Mouse (Mus musculus): ENCODE data around the gene Efna4.
A peak's percentile ranks its signal among the peaks of the same experiment; 100 is the strongest.

Efna4 gene

GRCm38 (mm10) chr3:89337721-89338578 lies at the start of gene Efna4:
Efna4 (minus strand) TSS chr3:89338028.
- no peak for DNase-seq (ENCODE audit: low read depth in 2 of 2, low spot score in 2 of 2)

DNA sequence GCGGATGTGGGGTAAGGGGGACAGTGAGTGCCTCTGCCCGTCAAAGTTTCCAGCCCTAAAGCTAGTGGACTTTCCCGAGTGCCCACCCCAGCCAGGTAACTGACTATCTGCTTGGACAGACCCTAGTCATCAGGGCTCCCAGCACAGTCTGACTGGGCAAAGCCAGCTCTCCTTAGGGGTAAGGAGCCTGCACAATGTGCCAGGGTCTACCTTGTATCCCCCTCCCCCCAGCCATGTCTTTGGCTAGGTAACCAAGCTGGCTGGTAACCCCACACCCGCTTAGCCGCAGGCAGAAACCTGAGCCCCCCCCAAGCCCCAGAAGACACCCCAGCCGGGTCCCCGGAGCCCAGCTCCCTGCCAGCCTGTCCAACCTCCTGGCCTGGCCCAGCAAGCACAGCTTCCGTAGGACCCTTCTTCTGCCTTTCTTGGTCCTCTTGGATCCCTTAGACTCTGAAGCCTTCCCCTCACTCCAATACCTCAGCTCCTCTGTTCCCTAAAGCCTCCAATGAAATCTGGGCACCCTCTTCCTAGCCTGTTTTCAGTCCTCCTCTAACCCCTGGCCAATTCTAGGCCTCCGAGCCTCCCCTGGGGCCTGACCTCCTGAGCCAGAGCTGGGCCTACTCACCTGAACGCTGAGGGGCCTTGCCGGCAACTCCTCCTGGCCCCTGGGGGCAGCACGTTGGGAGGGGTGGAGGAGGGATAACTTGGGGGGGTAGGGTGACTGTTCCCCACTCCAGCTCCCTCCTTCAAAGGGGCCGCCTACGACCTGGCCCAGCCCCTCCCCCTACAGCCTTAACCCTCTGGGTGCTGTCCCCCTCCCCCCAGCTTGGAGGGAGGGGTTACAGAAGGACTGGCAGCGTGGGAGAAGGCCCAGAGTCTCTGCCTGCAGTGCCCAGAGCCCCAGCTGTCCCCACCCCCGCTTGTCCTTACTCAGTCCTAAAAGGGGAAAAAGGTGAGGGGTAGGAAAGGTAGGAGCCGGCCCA lies 48.9 kb upstream of the Efna4 start:
- no peak for DNase-seq (ENCODE audit: low read depth in 2 of 2, low spot score in 2 of 2)

DNA sequence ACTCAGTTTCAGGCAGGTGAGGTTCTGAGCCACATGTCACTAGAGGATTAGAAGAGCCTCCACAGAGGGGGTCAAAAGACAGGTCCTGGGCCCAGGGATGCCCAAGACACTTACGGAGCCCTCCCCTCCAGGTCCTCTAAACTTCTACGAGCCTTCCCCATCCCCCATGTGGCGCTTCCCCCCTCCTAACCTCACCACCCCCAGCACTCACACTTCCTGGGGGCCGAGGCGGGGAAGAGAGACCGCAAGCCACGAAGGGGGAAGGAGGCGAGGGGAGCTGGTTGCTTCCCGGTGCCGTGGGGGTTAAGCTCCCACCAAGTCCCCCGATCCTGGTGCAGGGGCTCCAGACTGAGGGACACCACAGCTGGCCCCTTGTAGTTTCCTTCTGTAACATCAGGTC lies 47.6 kb upstream of the Efna4 start:
- DNase-seq (ENCODE audit: low read depth in 2 of 2, low spot score in 2 of 2) = no peak

DNA sequence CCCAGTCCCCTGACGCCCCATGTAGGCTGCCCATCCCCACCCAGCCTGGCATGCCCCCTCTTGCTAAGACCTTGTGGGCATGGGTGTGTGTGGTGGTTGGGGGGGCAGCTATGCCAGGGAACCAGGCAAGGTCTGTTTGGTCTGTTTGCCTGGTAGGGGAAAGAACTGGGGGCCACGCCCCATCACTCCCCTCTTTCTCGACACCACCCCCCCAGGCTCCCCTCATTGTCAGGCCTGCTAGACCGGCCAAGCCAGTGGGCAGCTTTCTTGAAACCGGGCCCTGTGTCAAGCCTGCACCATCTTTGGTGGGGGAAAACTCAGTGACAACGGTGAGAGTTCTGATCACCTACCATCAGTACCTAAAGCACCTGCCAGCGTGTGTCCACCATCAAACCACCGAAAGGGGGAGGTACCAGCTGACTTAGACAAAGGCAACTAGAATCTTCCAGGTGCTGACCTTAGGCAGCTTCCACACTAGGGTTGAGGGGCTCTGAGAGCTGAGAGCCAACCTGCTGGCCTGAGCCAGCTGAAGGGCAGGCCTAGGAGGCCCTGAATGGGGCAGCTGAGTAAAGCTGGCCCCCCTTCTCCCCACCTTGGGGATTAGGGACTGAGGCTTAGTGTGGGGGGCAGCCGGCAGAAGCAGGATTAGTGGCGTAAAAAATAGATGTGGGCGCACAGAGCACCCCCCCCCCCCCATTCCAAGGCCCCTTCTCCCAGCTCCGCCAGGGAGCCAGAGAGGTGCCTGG lies 46.7 kb upstream of the Efna4 start:
- no peak for DNase-seq (ENCODE audit: low read depth in 2 of 2, low spot score in 2 of 2)

GRCm38 (mm10) chr3:89383651-89384255 lies 45.9 kb upstream of the Efna4 start:
- DNase-seq (ENCODE audit: low read depth in 2 of 2, low spot score in 2 of 2) = no peak

GRCm38 (mm10) chr3:89382950-89383349 lies 45.1 kb upstream of the Efna4 start:
- no peak for DNase-seq (ENCODE audit: low read depth in 2 of 2, low spot score in 2 of 2)

GRCm38 (mm10) chr3:89382033-89382882 lies 44.4 kb upstream of the Efna4 start:
- no peak for DNase-seq (ENCODE audit: low read depth in 2 of 2, low spot score in 2 of 2)

DNA sequence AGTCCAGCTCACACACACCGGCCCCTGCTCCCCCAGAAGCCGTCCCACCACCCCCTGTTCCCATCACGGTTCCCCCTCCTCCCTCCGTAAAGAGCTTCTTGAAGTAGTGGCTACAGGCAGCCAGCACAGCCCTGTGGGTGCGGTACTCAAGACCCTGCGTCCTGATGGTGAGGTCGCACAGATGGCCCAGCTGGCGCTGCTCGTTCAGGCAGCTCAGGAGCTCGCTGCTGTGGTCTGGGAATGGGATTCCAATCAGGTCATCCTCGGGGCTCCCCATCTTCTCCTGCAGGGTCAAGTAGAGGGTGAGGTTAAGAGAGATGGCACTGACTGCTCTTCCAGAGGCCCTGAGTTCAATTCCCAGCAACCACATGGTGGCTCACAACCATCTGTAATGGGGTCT lies 43.4 kb upstream of the Efna4 start:
- no peak for DNase-seq (ENCODE audit: low read depth in 2 of 2, low spot score in 2 of 2)

- no peak for DNase-seq (ENCODE audit: low read depth in 2 of 2, low spot score in 2 of 2)
These were observed 42.9 kb upstream of the Efna4 start for GRCm38 (mm10) chr3:89380711-89381110.

- no peak for DNase-seq (ENCODE audit: low read depth in 2 of 2, low spot score in 2 of 2)
These were observed 42.5 kb upstream of the Efna4 start for GRCm38 (mm10) chr3:89380291-89380690.

GRCm38 (mm10) chr3:89379388-89380131 lies 41.7 kb upstream of the Efna4 start:
- no peak for DNase-seq (ENCODE audit: low read depth in 2 of 2, low spot score in 2 of 2)

DNA sequence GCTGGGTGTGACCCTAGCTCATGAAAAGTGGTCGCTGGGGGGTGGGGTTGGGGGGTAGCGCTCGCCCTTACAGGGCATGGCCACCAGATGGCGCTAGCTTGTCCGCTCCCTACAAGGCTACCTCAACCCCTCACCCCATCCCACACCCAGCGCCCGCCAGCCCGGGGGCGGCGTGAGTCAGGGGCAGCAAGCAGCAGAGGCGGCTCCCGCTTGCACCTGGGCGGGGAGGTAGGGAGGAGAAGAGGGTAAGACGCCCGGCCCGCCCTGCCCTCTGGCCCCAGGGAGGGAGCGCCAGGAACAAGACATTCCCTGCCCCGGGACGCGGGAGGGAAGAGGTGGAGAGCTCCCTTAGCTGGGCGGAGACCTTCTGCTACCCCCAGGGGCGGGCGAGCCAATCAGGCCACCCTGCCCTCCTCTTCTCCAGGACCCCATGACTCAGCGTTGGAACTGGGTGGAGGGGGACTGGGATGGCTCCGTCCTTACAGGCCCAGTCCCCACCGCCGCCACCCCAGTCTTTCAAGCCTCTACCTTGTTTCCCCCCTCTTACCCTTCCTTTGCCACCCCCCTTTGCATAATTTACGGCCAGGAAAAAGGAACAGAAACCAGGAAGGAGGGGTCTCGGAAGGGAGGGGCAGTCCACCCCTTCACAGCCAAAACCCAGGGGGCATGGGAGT lies 40.7 kb upstream of the Efna4 start:
- peak; percentile 49 to 61 for DNase-seq (ENCODE audit: low read depth in 2 of 2, low spot score in 2 of 2)

GRCm38 (mm10) chr3:89377831-89378230 lies 40.0 kb upstream of the Efna4 start:
- DNase-seq (ENCODE audit: low read depth in 2 of 2, low spot score in 2 of 2) = no peak

DNA sequence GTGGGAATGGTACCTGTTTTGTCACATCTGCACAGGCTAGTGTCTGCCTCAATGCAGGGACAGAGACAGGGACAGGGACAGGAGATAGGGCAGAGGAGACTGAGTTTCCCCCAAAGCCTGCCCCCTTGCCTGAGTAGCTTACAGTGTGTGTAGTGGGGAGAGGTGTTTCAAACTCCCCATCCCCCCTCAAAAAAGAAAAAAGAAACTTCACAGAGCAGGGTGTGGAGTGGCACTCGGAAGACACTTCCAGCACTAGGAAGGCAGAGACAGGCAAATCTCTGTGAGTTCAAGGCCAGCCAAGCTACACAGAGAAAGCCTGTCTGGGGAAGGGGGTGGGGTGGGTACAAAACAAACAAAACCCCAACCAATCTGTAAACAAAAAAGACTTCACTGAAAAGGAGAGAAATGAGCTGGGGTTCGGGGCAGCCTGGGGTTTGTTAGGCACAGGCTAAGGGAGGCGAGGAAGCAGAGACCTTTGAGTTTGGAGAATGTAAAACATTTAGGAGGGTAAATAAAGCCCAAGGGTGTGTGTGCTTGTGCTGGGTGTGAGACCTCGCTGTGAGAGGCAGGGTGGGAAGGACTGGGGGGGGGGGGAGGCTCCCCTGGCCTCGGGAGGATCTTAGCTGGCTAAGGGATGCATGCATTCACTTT lies 35.9 kb upstream of the Efna4 start:
- no peak for DNase-seq (ENCODE audit: low read depth in 2 of 2, low spot score in 2 of 2)

DNA sequence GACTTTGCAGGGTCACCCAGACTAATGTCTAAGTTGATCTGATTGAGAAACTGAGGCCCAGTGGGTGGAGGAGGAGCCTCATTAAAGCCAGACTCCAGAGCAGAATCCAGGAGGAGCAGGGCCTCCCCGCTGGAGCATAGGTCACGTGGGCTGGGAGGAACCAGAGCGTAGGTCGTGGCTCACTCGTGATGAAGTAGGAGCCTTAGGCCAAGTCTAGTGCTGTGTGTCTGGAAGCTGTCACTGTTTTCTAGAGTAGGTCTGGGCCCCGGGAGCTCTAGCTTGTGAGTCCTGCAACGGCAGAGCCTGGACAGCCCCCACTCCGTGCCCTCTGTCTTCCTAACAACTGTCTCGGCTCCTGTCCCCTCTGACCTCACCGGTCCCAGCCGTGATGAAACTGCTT lies 29.5 kb upstream of the Efna4 start:
- DNase-seq (ENCODE audit: low read depth in 2 of 2, low spot score in 2 of 2) = no peak

DNA sequence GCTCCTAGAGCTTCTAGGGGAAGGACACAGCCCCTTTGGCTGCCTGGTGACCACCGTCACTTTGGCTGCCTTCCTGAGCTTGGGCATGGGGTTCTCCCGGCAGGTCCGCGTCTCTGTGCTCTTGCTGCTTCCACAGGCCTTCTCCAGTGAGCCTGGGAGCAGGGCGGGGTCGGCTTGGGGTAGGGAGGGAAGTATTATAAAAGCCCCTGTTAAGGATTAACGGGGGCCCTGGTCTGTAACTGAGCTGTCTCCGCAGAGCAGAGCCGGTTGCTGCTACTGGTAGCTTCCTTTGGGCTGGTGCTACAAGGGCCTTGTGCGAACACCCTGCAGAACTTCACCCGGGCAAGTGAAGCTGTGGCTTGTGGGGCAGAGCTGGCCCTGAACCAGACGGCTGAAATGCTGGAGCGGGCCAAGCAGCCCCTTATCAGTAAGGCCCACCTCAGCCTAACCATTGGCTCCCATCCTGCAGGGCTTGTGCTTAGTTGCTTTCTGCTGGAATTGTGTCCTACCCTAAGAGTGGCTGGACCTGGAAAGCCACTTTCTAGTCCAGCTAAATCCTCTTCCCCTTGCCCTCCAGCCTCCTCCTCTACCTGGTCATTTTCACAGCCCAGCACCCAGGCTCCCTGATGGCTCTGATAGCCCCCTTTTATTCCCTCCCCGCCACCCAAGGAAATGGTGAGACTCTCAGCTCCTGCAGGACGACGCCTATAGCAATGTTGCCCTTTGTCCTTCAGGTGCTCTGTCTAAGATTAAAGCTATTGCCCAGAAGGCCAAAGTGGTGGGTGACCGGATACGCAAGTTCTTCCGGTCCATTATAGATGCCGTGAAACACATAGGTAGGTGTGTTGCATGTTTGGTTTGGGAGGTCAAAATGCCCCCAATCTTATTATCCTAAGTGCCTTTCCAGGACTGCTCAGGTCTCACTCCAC lies 27.9 kb upstream of the Efna4 start:
- DNase-seq (ENCODE audit: low read depth in 2 of 2, low spot score in 2 of 2) = no peak

- no peak for DNase-seq (ENCODE audit: low read depth in 2 of 2, low spot score in 2 of 2)
These were observed 27.3 kb upstream of the Efna4 start, which contains the start of gene Dcst1 for GRCm38 (mm10) chr3:89365153-89365485. Dcst1 (minus strand) TSS chr3:89365253.
